7 mouse cellular contexts compared by ENCODE assay signal in the genomic region with DNA sequence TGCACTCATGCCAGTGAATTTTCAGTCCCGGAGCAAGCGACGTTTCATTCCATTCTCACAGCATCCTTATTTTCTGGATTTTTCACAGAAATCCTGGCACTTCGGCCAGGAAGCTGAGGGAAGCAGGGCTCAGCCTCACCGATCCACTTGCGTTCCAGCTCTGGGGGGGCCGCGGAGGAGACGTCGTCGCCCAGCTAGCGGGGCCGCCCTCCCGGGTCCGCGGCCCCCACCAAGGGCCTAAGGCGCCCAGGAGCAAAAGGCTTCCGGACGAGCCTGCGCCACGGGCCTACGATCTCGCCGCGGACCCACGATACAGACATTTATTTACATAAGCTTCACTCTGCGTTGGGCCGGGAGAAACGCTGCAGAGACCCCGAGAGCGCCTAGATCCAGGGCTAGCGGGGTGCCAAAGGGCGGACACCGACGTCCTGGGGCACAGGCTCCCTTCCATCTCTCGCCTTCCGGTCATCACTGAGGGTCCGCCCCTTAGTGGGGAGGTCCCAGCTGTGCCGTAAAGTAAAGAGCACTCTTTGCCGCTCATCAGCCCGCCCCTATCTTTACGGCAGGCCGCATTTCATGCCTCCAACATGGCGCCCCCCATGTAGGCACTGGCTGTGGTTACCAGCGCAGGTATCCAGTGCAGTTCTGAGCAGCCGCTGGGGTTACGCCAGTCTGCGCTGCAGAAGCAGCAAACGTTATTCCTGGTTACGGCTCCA. TPM values are rescaled to one million over a fixed set of nuclear protein-coding genes. Genes with fewer than 3 reads are reported as not detected.
DNase-seq lines count a peak whose midpoint lies in the region; ATAC-seq and TF ChIP-seq lines count a peak whose summit lies in the region.

A gene (plus strand): TSS at position 577 of the 716 bp plus-strand sequence.

- TF ChIP-seq CTCF in intestine, postnatal 0 days (IDR thresholded peaks at IDR 0.05; ENCODE audit: low read depth): peak; percentile 51
- TF ChIP-seq CTCF in small intestine, adult 2 months (IDR thresholded peaks at IDR 0.05; ENCODE audit: extremely low read depth, insufficient read length, insufficient replicate concordance, low read depth, low read length): 0 out of 2 replicates have a peak, but pooled peaks have one; percentile 5

- intact Hi-C loops in left cerebral cortex, postnatal 4 days (cut with DNase I): loop anchor here (10.0 kb wide), 1 partner anchor 234 kb away; no protein-coding TSS in a partner anchor

- under 1% methylated on average over 50 of the region's 50 CpGs for WGBS in intestine, postnatal 0 days
- under 1% methylated on average over 50 of the region's 50 CpGs for WGBS in midbrain, embryonic 12.5 days
- WGBS in small intestine, adult 2 months: under 1% methylated on average over 50 of the region's 50 CpGs

- no peaks in the 10 kb centered on the region for H3K36me3 ChIP-seq in intestine, postnatal 0 days (ENCODE audit: control insufficient read depth, insufficient read depth)
- no peaks in the 10 kb centered on the region for H3K36me3 ChIP-seq in midbrain, embryonic 12.5 days
- no peaks in the 10 kb centered on the region for H3K36me3 ChIP-seq in small intestine, adult 2 months (ENCODE audit: control insufficient read depth, insufficient read depth, low read length)

- DNase-seq in adrenal gland, adult 2 months: peak; percentile 97
- DNase-seq in embryo, embryonic 11.5 days (ENCODE audit: low read depth, low spot score): peak; percentile 87
- peak; percentile 77 to 93 for DNase-seq in gastrocnemius, postnatal 4 days (ENCODE audit: low spot score in 2 of 2)
- DNase-seq in left cerebral cortex, postnatal 4 days: peak; percentile 94

- H3K9me3 ChIP-seq in intestine, postnatal 0 days (ENCODE audit: control insufficient read depth): no peaks in the 10 kb centered on the region
- H3K9me3 ChIP-seq in midbrain, embryonic 12.5 days: no peaks in the 10 kb centered on the region

- H3K9ac ChIP-seq in intestine, postnatal 0 days (ENCODE audit: low read depth, low read length): peak within 1 kb of the TSS; percentile 91
- peak within 1 kb of the TSS; percentile 76 for H3K9ac ChIP-seq in midbrain, embryonic 12.5 days (replicated peaks)

- H3K4me3 ChIP-seq in intestine, postnatal 0 days (ENCODE audit: low read depth, low read length): peak within 1 kb of the TSS; percentile 87
- peak within 1 kb of the TSS; percentile 68 for H3K4me3 ChIP-seq in midbrain, embryonic 12.5 days
- peak within 1 kb of the TSS; percentile 91 for H3K4me3 ChIP-seq in small intestine, adult 2 months (ENCODE audit: low read depth, low read length)

- peak; percentile 98 for TF ChIP-seq POLR2A in small intestine, adult 2 months (IDR thresholded peaks at IDR 0.05; ENCODE audit: low read depth, low read length)

- peak; percentile 97 for ATAC-seq in intestine, postnatal 0 days
- peak; percentile 97 for ATAC-seq in midbrain, embryonic 12.5 days (ENCODE audit: low FRiP score, low read depth)

- H3K27me3 ChIP-seq in intestine, postnatal 0 days (replicated peaks; ENCODE audit: control insufficient read depth, insufficient read depth, low read length): no peaks in the 10 kb centered on the region
- no peaks in the 10 kb centered on the region for H3K27me3 ChIP-seq in midbrain, embryonic 12.5 days
- no peaks in the 10 kb centered on the region for H3K27me3 ChIP-seq in small intestine, adult 2 months (ENCODE audit: control insufficient read depth, insufficient read depth, low read length)

- peak within 1 kb of the TSS; percentile 92 for H3K4me2 ChIP-seq in intestine, postnatal 0 days (replicated peaks; ENCODE audit: low read depth)
- H3K4me2 ChIP-seq in midbrain, embryonic 12.5 days (replicated peaks): peak within 1 kb of the TSS; percentile 97

- 0 out of 2 replicates have a peak, but pooled peaks cover 3% of the 10 kb centered on the region for H3K4me1 ChIP-seq in intestine, postnatal 0 days (replicated peaks; ENCODE audit: control insufficient read depth, insufficient read depth, low read length)
- H3K4me1 ChIP-seq in midbrain, embryonic 12.5 days: peaks cover 12% of the 10 kb centered on the region
- H3K4me1 ChIP-seq in small intestine, adult 2 months (ENCODE audit: control insufficient read depth, insufficient read depth, insufficient read length, low read length): peaks cover 6% of the 10 kb centered on the region; the same call in 1 of the 2 replicates

- H3K27ac ChIP-seq in intestine, postnatal 0 days (ENCODE audit: low read depth, low read length): peak within 1 kb of the TSS; percentile 91
- peak within 1 kb of the TSS; percentile 90 for H3K27ac ChIP-seq in midbrain, embryonic 12.5 days (replicated peaks)
- H3K27ac ChIP-seq in small intestine, adult 2 months (ENCODE audit: insufficient read depth, low read depth, low read length): peak within 1 kb of the TSS; percentile 83

RNA-seq across cellular contexts. Expression of the gene that starts here (rescaled TPM):
- 10 to 100 TPM; 18.9 to 19.9 TPM for total RNA-seq in adrenal gland, adult 2 months (2021)
- 25.8 and 26.7 TPM in 2 replicates for polyA plus RNA-seq in adrenal gland, adult 2 months (2012; rRNA removed)
- total RNA-seq in gastrocnemius, postnatal 4 days (2021): 10 to 100 TPM; 17.6 to 20.5 TPM
- 7.8 and 8.0 TPM in 2 replicates for polyA plus RNA-seq in intestine, postnatal 0 days (2015; fragmentation: Nextera tagmentation; extraction: Ambion mirVana)
- total RNA-seq in left cerebral cortex, postnatal 4 days (2021): 10 to 100 TPM; 19.5 to 21.5 TPM
- polyA plus RNA-seq in midbrain, embryonic 12.5 days (2016; fragmentation: Nextera tagmentation; extraction: Ambion mirVana): 15.9 and 17.3 TPM in 2 replicates
- 9.0 and 10.5 TPM in 2 replicates for polyA plus RNA-seq in small intestine, adult 2 months (2012; rRNA removed)

Comparison
In these comparisons a context has a peak if more than half of its experiments do, and no peak if none do; other contexts are left out.
1. Peak in every context shown above with its lines: DNase-seq, ATAC-seq, H3K4me3 ChIP-seq and H3K27ac ChIP-seq.